Mouse (Mus musculus): ENCODE measurements around the gene Pjvk. TPM values are rescaled to one million over a fixed set of nuclear protein-coding genes. Genes with fewer than 3 reads are reported as not detected.

The Pjvk gene
- total and polyA plus RNA-seq, 2 experiments from 2014 or later: 0.11 TPM; not detected in 1

DNA sequence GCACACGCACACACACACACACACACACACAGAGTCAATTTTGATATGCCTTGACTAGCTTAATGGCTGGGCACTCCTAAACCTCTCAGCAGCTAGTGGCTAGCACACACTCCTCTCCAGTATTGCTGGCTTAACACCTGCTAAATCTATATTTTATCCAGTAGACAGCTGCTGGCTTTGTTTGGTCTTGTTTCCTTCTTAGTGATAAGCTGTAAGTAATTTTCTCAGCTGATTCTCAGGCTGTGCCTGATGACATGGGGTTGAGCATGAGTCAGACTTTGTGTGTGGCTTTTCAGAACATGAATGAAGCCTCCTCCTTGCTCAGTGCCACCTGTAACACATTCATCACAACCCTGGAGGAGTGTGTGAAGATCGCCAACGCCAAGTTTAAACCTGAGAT lies 38.7 kb downstream of the Pjvk start:
- H3K9me3 ChIP-seq (replicated peaks; ENCODE audit: control insufficient read depth, low read length): no peaks in the 10 kb centered on the region
- H3K27ac ChIP-seq (ENCODE audit: low read depth): no peak overlapping the region
- 92% methylated on average over 3 of the region's 3 CpGs for WGBS
- no peak overlapping the region for H3K9ac ChIP-seq (replicated peaks; ENCODE audit: low read depth, low read length)
- H3K4me1 ChIP-seq (ENCODE audit: control insufficient read depth, insufficient read depth): peaks cover 4% of the 10 kb centered on the region
- H3K27me3 ChIP-seq (ENCODE audit: control insufficient read depth, insufficient read depth, low read length): no peaks in the 10 kb centered on the region
- peaks cover 65% of the 10 kb centered on the region for H3K36me3 ChIP-seq (replicated peaks; ENCODE audit: control insufficient read depth, insufficient read depth, low read length)
- DNase-seq (ENCODE audit: low spot score) (no peak), ATAC-seq (ENCODE audit: insufficient read depth, low read depth) (no peak)
- H3K4me3 ChIP-seq (ENCODE audit: low read depth, low read length): no peak overlapping the region
- TF ChIP-seq CTCF (IDR thresholded peaks at IDR 0.05; ENCODE audit: low read depth): no peak
- TF ChIP-seq EP300 (IDR thresholded peaks at IDR 0.05; ENCODE audit: low read depth): no peak
- no peak overlapping the region for H3K4me2 ChIP-seq (ENCODE audit: low read depth, low read length)

GRCm38 (mm10) chr2:76687608-76688007 lies 39.3 kb downstream of the Pjvk start:
- H3K36me3 ChIP-seq (replicated peaks; ENCODE audit: control insufficient read depth, insufficient read depth, low read length): peaks cover 65% of the 10 kb centered on the region
- H3K9me3 ChIP-seq (replicated peaks; ENCODE audit: control insufficient read depth, low read length): no peaks in the 10 kb centered on the region
- DNase-seq (ENCODE audit: low spot score): no peak
- WGBS: 59% methylated on average over 3 of the region's 3 CpGs
- H3K4me2 ChIP-seq (ENCODE audit: low read depth, low read length): no peak overlapping the region
- H3K9ac ChIP-seq (replicated peaks; ENCODE audit: low read depth, low read length): no peak overlapping the region
- no peak for ATAC-seq (ENCODE audit: insufficient read depth, low read depth)
- H3K27ac ChIP-seq (ENCODE audit: low read depth): no peak overlapping the region
- no peak for TF ChIP-seq CTCF (IDR thresholded peaks at IDR 0.05; ENCODE audit: low read depth)
- TF ChIP-seq EP300 (IDR thresholded peaks at IDR 0.05; ENCODE audit: low read depth): no peak
- H3K4me3 ChIP-seq (ENCODE audit: low read depth, low read length): no peak overlapping the region
- H3K27me3 ChIP-seq (ENCODE audit: control insufficient read depth, insufficient read depth, low read length): no peaks in the 10 kb centered on the region
- H3K4me1 ChIP-seq (ENCODE audit: control insufficient read depth, insufficient read depth): peaks cover 4% of the 10 kb centered on the region

GRCm38 (mm10) chr2:76688162-76688561 lies 39.9 kb downstream of the Pjvk start:
- peak; percentile 60 for ATAC-seq (ENCODE audit: insufficient read depth, low read depth)
- H3K4me2 ChIP-seq (ENCODE audit: low read depth, low read length): no peak overlapping the region

DNA sequence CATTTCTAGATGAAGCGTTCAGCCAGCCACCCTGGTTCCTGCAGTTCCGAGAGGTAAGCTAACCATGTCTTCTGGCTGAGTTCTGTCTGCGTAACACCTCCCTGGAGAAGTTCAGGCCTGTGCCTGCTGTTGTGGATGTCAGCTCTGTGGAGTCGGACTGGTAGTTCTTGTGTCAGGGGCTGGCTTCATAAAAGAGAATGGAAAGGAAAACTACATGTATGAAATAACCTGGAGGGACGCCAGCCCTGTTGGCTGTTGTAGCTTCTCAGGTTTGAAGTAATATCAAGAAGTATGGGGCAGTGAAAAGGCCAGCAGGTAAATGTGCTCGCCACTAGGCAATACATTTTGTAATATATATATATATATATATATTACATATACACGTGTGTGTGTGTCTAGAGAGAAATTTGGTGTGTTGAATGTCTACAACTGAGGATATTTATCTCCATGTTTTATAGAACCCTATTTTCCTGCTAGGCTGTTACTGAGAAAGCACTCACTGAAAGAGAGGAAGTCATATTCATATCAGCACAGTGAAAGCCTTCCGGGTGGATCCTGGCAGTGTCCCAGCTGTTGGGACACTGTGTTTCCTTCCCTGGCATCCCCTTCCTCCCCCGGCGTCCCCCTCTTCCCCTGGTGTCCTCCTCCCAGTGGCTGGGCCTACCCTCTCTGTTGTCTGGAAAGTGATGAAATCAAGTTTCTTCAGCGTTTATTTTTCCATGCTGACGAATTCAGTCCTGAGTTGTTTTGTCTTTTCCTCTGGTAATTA lies 42.3 kb downstream of the Pjvk start:
- Histone ChIP-seq H3K4me2 (ENCODE audit: low read depth, low read length) (no peak overlapping the region), H3K36me3 (replicated peaks; ENCODE audit: control insufficient read depth, insufficient read depth, low read length) (peaks cover 67% of the 10 kb centered on the region), H3K9me3 (replicated peaks; ENCODE audit: control insufficient read depth, low read length) (no peaks in the 10 kb centered on the region), H3K4me3 (ENCODE audit: low read depth, low read length) (no peak overlapping the region), H3K4me1 (ENCODE audit: control insufficient read depth, insufficient read depth) (peaks cover 4% of the 10 kb centered on the region), H3K27ac (ENCODE audit: low read depth) (peak overlapping the region; percentile 57), H3K9ac (replicated peaks; ENCODE audit: low read depth, low read length) (no peak overlapping the region), H3K27me3 (ENCODE audit: control insufficient read depth, insufficient read depth, low read length) (no peaks in the 10 kb centered on the region)
- 0 out of 2 replicates have a peak, but pooled peaks have one; percentile 34 for TF ChIP-seq EP300 (IDR thresholded peaks at IDR 0.05; ENCODE audit: low read depth)
- TF ChIP-seq CTCF (IDR thresholded peaks at IDR 0.05; ENCODE audit: low read depth): no peak
- no peak for DNase-seq (ENCODE audit: low spot score)
- ATAC-seq (ENCODE audit: insufficient read depth, low read depth): peak; percentile 66
- WGBS: 62% methylated on average over 12 of the region's 12 CpGs

More at GRCm38 (mm10) chr2:76688162-76688561, 39.9 kb downstream of the Pjvk start:
- TF ChIP-seq CTCF (IDR thresholded peaks at IDR 0.05; ENCODE audit: low read depth) (no peak), EP300 (IDR thresholded peaks at IDR 0.05; ENCODE audit: low read depth) (no peak)
- Histone ChIP-seq H3K9me3 (replicated peaks; ENCODE audit: control insufficient read depth, low read length) (no peaks in the 10 kb centered on the region), H3K4me3 (ENCODE audit: low read depth, low read length) (no peak overlapping the region), H3K36me3 (replicated peaks; ENCODE audit: control insufficient read depth, insufficient read depth, low read length) (peaks cover 65% of the 10 kb centered on the region), H3K27me3 (ENCODE audit: control insufficient read depth, insufficient read depth, low read length) (no peaks in the 10 kb centered on the region), H3K4me1 (ENCODE audit: control insufficient read depth, insufficient read depth) (peaks cover 4% of the 10 kb centered on the region), H3K9ac (replicated peaks; ENCODE audit: low read depth, low read length) (no peak overlapping the region), H3K27ac (ENCODE audit: low read depth) (no peak overlapping the region)
- DNase-seq (ENCODE audit: low spot score): no peak
- 17% methylated on average over 7 of the region's 7 CpGs for WGBS

DNA sequence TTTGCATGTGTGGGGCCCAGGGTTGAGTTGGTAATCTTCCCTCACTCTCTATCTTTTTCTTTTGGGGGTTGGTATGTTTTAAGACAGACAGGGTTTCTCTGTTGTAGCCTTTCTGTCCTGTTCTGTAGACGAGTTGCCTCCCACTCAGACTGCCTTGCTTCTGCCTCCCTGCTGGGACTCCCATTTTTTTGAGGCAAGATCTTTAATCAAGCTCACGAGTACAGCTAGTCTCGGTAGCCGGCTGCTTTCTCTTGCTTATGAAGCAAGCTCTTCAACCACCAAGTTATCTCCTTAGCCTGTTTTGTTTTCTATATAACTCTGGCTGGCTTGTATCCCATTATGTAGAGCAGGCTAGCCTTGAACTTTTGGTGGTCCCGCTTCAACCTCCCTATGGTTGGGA lies 45.5 kb downstream of the Pjvk start:
- ATAC-seq (ENCODE audit: insufficient read depth, low read depth) (no peak), DNase-seq (ENCODE audit: low spot score) (no peak)
- peaks cover 47% of the 10 kb centered on the region for H3K36me3 ChIP-seq (replicated peaks; ENCODE audit: control insufficient read depth, insufficient read depth, low read length)

More for the DNA sequence above, 45.5 kb downstream of the Pjvk start:
- Histone ChIP-seq H3K4me2 (ENCODE audit: low read depth, low read length) (no peak overlapping the region), H3K9me3 (replicated peaks; ENCODE audit: control insufficient read depth, low read length) (no peaks in the 10 kb centered on the region), H3K27me3 (ENCODE audit: control insufficient read depth, insufficient read depth, low read length) (no peaks in the 10 kb centered on the region), H3K27ac (ENCODE audit: low read depth) (no peak overlapping the region), H3K9ac (replicated peaks; ENCODE audit: low read depth, low read length) (no peak overlapping the region), H3K4me1 (ENCODE audit: control insufficient read depth, insufficient read depth) (no peaks in the 10 kb centered on the region), H3K4me3 (ENCODE audit: low read depth, low read length) (no peak overlapping the region)
- WGBS: 69% methylated on average over 5 of the region's 5 CpGs
- TF ChIP-seq CTCF (IDR thresholded peaks at IDR 0.05; ENCODE audit: low read depth): no peak
- TF ChIP-seq EP300 (IDR thresholded peaks at IDR 0.05; ENCODE audit: low read depth): no peak
